ENCODE assay signal across 20 mouse cellular contexts in genomic region chr17:72911283-72911682, GRCm38 (mm10). TPM values are rescaled to one million over a fixed set of nuclear protein-coding genes. Genes with fewer than 3 reads are reported as not detected.
A peak's percentile ranks its signal among the peaks of the same experiment; 100 is the strongest.
DNase-seq lines count a peak whose midpoint lies in the region; ATAC-seq and TF ChIP-seq lines count a peak whose summit lies in the region.
"Had no signal": no experiment of that assay in that cellular context is flagged by ENCODE, and none has a peak within 500 bp of the region (broad histone marks: within the 10 kb centered on the region; RNA-seq: fewer than 3 reads in every experiment).

No protein-coding gene starts in this region.

- no peaks in the 10 kb centered on the region for H3K36me3 ChIP-seq in heart, embryonic 11.5 days (ENCODE audit: control insufficient read depth, insufficient read depth, low read length)
- no peaks in the 10 kb centered on the region for H3K36me3 ChIP-seq in kidney, embryonic 14.5 days (ENCODE audit: control insufficient read depth, insufficient read depth, low read length)
- no peaks in the 10 kb centered on the region for H3K36me3 ChIP-seq in heart, postnatal 0 days (replicated peaks; ENCODE audit: control insufficient read depth, insufficient read depth, low read length)
- H3K36me3 ChIP-seq: midbrain, embryonic 13.5 days; neural tube, embryonic 13.5 days had no signal

- H3K4me3 ChIP-seq in heart, embryonic 11.5 days (ENCODE audit: low read depth, low read length) = no peak overlapping the region
- H3K4me3 ChIP-seq in kidney, embryonic 14.5 days (ENCODE audit: low read length) = no peak overlapping the region
- no peak overlapping the region for H3K4me3 ChIP-seq in heart, postnatal 0 days (ENCODE audit: low read depth, low read length)
- H3K4me3 ChIP-seq: left cerebral cortex, adult 2 months; midbrain, embryonic 13.5 days; neural tube, embryonic 13.5 days had no signal

- WGBS in heart, embryonic 11.5 days (ENCODE audit: insufficient replicate concordance) = 49% methylated on average over 11 of the region's 11 CpGs
- WGBS in kidney, embryonic 14.5 days = 50% methylated on average over 11 of the region's 11 CpGs
- 70% methylated on average over 11 of the region's 11 CpGs for WGBS in heart, postnatal 0 days

- no peak for TF ChIP-seq CTCF in heart, postnatal 0 days (IDR thresholded peaks at IDR 0.05; ENCODE audit: low read depth)

- no peaks in the 10 kb centered on the region for H3K9me3 ChIP-seq in heart, embryonic 11.5 days (replicated peaks; ENCODE audit: control insufficient read depth, low read length)
- H3K9me3 ChIP-seq in kidney, embryonic 14.5 days (ENCODE audit: control insufficient read depth, low read length) = no peaks in the 10 kb centered on the region
- no peaks in the 10 kb centered on the region for H3K9me3 ChIP-seq in heart, postnatal 0 days (replicated peaks; ENCODE audit: control insufficient read depth, low read length)
- H3K9me3 ChIP-seq: midbrain, embryonic 13.5 days; neural tube, embryonic 13.5 days had no signal

- 0 out of 2 replicates have a peak overlapping the region, but pooled peaks have one; percentile 12 for H3K9ac ChIP-seq in heart, embryonic 11.5 days (ENCODE audit: low read depth, low read length)
- no peak overlapping the region for H3K9ac ChIP-seq in kidney, embryonic 14.5 days (ENCODE audit: low read depth, low read length)
- H3K9ac ChIP-seq in heart, postnatal 0 days (replicated peaks; ENCODE audit: low read depth, low read length) = no peak overlapping the region
- H3K9ac ChIP-seq: liver, embryonic 14.5 days; midbrain, embryonic 13.5 days; neural tube, embryonic 13.5 days had no signal

- no peak for ATAC-seq in heart, embryonic 11.5 days (replicated peaks; ENCODE audit: insufficient number of reproducible peaks, low FRiP score, low TSS enrichment)
- peak; percentile 65; the same call in 1 of the 2 replicates for ATAC-seq in kidney, embryonic 14.5 days (ENCODE audit: low FRiP score, low TSS enrichment)
- no peak for ATAC-seq in heart, postnatal 0 days (ENCODE audit: insufficient read depth, low read depth)
- ATAC-seq: forebrain, embryonic 16.5 days; hindbrain, postnatal 0 days; midbrain, embryonic 13.5 days had no signal

- H3K27me3 ChIP-seq in heart, embryonic 11.5 days (ENCODE audit: control insufficient read depth, insufficient read depth, low read length) = no peaks in the 10 kb centered on the region
- no peaks in the 10 kb centered on the region for H3K27me3 ChIP-seq in kidney, embryonic 14.5 days (ENCODE audit: control insufficient read depth, insufficient read depth, low read length)
- H3K27me3 ChIP-seq in heart, postnatal 0 days (ENCODE audit: control insufficient read depth, insufficient read depth, low read length) = no peaks in the 10 kb centered on the region
- H3K27me3 ChIP-seq: midbrain, embryonic 13.5 days; neural tube, embryonic 13.5 days had no signal

- H3K27ac ChIP-seq in heart, embryonic 11.5 days (ENCODE audit: low read depth, low read length) = no peak overlapping the region
- H3K27ac ChIP-seq in kidney, embryonic 14.5 days (ENCODE audit: low read depth, low read length) = no peak overlapping the region
- peak overlapping the region; percentile 46 for H3K27ac ChIP-seq in heart, postnatal 0 days (ENCODE audit: low read depth)
- H3K27ac ChIP-seq: hindbrain, postnatal 0 days; left cerebral cortex, adult 2 months; liver, embryonic 14.5 days; midbrain, embryonic 13.5 days; neural tube, embryonic 13.5 days had no signal

- DNase-seq in heart, adult 18-20 months = no peak
- no peak for DNase-seq in kidney, postnatal 14 days
- DNase-seq in heart, postnatal 0 days (ENCODE audit: low spot score) = no peak
- DNase-seq in skeletal muscle tissue, adult 2 months (ENCODE audit: low read depth, low spot score) = peak; percentile 61
- no peak for DNase-seq in layer of hippocampus, postnatal 25 days (ENCODE audit: extremely low spot score in 1 of 2, low spot score in 1 of 2)
- DNase-seq: adrenal gland, adult 8-10 months; cerebellum, adult 9-10 months; kidney, adult 18-20 months; kidney, postnatal 36 days; left cerebral cortex, postnatal 4 days; right cerebral cortex, adult 18-20 months; thymus, postnatal 14 days had no signal

- no peak for TF ChIP-seq EP300 in heart, postnatal 0 days (IDR thresholded peaks at IDR 0.05; ENCODE audit: low read depth)

- peaks cover 27% of the 10 kb centered on the region for H3K4me1 ChIP-seq in heart, embryonic 11.5 days (ENCODE audit: control insufficient read depth, insufficient read depth, low read length)
- no peaks in the 10 kb centered on the region for H3K4me1 ChIP-seq in kidney, embryonic 14.5 days (ENCODE audit: control insufficient read depth, insufficient read depth, low read length)
- peaks cover 25% of the 10 kb centered on the region for H3K4me1 ChIP-seq in heart, postnatal 0 days (ENCODE audit: control insufficient read depth, insufficient read depth)
- H3K4me1 ChIP-seq: midbrain, embryonic 13.5 days; neural tube, embryonic 13.5 days had no signal

- no peak overlapping the region for H3K4me2 ChIP-seq in heart, embryonic 11.5 days
- no peak overlapping the region for H3K4me2 ChIP-seq in kidney, embryonic 14.5 days (replicated peaks; ENCODE audit: low read depth, low read length)
- no peak overlapping the region for H3K4me2 ChIP-seq in heart, postnatal 0 days (ENCODE audit: low read depth, low read length)
- H3K4me2 ChIP-seq: midbrain, embryonic 13.5 days; neural tube, embryonic 13.5 days had no signal

RNA-seq across cellular contexts. Expression of gene Lbh, which starts 6.8 kb away (rescaled TPM):
- polyA plus RNA-seq in heart, embryonic 11.5 days (2014; fragmentation: Nextera tagmentation; extraction: Ambion mirVana) = 19.1 and 22.8 TPM in 2 replicates
- total RNA-seq in heart, adult 18-20 months (2021) = 100 to 1,000 TPM; 432 to 483 TPM
- 10.5 and 14.2 TPM in 2 replicates for polyA plus RNA-seq in kidney, embryonic 14.5 days (2014; fragmentation: Nextera tagmentation; extraction: Ambion mirVana)
- 453 and 478 TPM in 2 replicates for total RNA-seq in heart, postnatal 0 days (2014; rRNA removed; ENCODE audit: low replicate concordance)
- polyA plus RNA-seq in heart, postnatal 0 days (2015; fragmentation: Nextera tagmentation; extraction: Ambion mirVana) = 28.5 and 31.1 TPM in 2 replicates
- 10 to 100 TPM; 34.2 to 36.1 TPM for total RNA-seq in layer of hippocampus, postnatal 25 days (2021)

Comparison
In these comparisons a context has a peak if more than half of its experiments do, and no peak if none do; other contexts are left out.
1. RNA of gene Lbh, which starts 6.8 kb away (total RNA-seq): 432 to 483 TPM in heart, adult 18-20 months and 453 to 478 TPM in heart, postnatal 0 days; 34.2 to 36.1 TPM in layer of hippocampus, postnatal 25 days; every median in the first group is over 10 times any median in the second.